Mouse (Mus musculus) 3T3-L1 (cell line): ENCODE data around the gene Hist1h1c.
A peak's percentile ranks its signal among the peaks of the same experiment; 100 is the strongest.
"Not testable (repeated sequence)": the region's sequence is repeated elsewhere in the genome, so short reads cannot be mapped to it uniquely, and the experiment has no call there.

Source experiments
- DNase-seq: peaks from one replicate; pipeline ENCODE4 v3.0.0-alpha.2; 2015; ENCODE audit warnings: low read depth, low spot score

Hist1h1c gene

DNA sequence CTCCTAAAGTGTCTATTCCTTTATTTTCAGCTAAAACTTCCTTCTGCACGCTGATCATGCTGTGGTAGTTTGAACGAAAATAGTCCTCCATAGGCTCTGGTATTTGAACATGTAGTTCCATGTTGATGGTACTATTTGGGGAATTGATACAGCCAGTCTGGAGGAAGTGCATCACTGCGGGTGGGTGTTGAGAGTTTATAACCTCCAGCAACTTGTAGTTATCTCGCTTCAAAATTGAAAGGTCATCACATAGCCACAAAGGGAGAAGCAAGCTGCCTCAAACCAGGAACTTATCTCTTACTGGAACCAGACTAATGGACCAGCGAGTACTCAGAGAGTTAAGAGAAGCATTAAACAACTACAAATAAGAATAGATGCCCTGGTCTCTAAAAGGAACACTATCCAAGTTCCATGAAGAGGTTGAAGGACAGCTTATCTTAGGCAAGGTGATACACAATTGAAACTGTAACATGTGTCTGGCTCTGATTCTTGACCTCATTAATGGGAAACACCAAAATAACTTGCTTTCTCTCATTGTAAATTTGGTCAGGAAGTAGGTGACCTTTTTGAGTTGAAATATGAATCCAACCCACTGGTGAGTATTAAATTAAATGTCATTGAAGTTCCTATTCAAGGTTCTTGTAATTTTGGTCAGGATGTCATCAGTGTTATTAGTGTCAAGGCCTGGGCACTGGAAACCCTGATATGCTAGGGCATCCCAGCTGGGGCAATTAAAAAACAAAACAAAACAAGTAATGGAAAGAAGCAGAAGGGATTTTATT, 22.2 kb upstream of the Hist1h1c start:
- no peak for DNase-seq

- DNase-seq, result no peak
These were observed 21.4 kb upstream of the Hist1h1c start for GRCm38 (mm10) chr13:23717176-23717575.

- DNase-seq, result not testable (repeated sequence)
These were observed 20.9 kb upstream of the Hist1h1c start for GRCm38 (mm10) chr13:23717593-23718245.

GRCm38 (mm10) chr13:23724239-23724638, 14.4 kb upstream of the Hist1h1c start:
- DNase-seq, result no peak

- no peak for DNase-seq
These were observed 13.4 kb upstream of the Hist1h1c start for GRCm38 (mm10) chr13:23725213-23725612.

DNA sequence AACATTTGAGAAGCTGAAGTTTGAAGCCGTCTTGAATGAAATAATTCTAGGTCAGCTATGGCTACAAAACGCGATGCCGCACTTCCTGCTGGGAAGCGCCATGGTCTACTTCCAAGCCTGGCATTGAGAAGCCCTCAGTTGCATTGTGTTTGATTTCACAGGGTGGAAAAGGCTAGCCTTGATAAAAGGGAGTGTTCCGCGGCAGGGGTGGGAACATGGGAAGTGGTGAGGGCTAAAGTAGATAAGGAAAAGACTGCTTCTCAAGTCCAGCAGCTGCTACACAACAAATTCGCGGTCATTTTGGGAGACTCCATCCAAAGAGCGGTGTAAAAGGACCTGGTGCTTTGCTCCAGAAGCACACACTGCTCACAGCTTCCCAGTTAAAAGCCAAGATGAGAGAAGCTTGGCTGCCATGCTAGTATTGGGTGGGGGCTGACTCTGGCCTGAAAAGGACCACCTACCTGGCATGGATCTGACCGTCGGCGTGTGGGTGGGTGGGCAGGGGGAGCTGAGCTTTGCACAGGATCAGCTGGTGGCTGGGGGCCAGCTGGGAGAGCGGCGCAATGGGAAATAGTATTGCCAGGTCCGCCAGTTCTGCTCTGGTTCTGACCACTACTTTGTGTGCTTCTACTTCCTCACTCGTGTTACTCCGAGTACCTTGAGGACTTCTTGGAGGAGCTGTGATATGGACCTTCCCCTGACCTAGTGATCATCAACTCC, 10.0 kb upstream of the Hist1h1c start:
- no peak for DNase-seq

DNA sequence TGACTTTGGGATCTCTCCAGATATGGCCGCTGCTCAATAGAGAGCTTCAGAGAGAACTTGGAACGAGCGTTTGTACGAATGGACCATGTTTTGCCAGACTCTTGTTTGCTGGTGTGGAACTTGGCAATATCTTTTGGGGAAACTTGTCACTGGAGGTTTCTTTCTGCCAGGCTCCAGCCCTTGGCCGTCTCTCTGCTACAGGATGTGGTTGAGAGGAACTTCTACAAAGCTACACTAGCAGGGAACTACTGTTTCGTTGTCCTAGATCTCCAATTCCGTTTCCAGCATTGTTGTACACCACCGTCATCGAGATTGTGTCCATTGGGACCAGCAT, 9.4 kb upstream of the Hist1h1c start:
- DNase-seq, result no peak

DNA sequence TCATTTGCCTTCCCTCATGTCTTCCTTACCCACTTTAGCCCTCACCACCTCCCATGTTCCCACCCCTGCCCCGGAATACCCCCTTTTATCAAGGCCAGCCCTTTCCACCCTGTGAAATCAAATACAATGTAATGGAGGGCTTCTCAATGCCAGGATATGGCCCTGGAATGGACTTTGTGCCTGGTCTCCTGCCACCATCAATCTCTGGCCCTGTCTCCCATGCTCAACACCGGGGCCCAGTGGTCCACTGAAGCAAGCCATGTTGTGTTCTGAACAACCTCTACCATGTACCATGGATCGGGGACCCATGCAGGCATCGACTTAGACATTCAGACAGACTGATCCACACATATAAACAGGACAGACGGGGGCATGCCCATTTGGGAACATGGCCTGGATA, 8.9 kb upstream of the Hist1h1c start:
- no peak for DNase-seq

DNA sequence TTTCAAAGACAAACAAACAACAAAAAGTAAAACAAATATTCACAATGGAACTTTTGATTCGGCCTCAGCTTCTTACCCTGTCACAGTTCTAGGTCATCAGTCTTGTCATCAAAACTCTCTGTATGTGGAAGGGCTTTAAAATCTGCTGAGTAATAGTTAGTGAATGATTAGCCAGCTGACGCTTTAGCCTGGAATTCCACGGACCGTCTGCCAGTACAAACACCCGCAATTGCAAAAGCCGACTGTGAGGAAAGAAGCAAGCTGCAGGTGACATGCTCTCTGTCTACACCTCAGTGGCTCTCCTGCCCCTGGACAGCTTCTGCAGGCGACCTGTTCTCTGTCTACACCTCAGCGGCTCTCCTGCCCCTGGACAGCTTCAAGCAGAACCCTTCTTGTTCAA, 8.1 kb upstream of the Hist1h1c start:
- DNase-seq, result peak; percentile 76

DNA sequence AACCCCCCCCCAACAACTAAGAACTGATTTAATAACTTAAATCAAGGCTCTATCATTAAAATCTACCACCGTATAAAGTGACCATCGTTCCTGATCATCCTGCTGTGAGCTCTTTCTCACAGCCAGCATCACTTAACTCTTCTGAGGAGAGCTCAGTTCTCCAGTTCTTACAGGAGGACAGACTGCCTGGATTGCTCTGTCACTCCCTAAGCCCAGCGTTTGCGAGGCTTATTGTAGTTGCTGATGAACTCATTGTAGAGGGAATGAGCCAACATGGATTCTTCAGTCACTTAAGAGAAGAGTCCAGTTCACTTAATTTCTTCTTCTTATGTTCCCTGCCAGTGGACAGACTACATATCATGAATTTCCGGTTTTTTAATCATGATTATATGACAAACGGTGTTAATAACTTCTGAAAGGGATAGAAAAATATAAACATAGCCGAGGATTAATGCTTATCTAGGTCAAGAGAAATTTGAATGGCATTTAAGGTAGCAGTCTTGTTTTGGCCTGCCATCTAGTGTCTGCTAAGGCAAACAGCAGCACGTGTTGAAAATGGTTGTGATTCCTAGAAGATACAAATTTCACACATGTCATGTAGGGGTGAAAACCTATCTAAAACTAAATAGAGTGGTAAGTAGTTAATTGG, 6.3 kb upstream of the Hist1h1c start:
- peak; percentile 70 for DNase-seq

GRCm38 (mm10) chr13:23737091-23737490, 1.5 kb upstream of the Hist1h1c start:
- no peak for DNase-seq

DNA sequence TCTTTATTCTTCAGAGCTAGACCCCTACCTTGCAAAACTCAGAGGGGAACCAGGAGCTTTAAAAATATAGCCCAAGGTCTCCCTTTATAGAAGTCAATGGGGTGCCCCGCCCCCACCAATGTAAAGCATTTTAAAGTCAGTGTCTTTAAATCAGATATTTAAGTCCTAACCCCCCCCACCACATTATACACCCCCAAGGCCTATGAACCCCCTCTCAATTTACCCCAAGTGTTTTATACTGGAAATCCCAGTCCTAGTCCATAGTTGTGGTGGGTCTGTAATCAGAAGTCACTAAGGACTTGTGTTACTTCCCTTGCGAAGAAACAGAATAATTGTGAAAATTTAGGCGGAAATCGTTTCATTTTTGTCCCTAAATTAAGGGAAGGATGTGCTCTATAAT, 567 bp upstream of the Hist1h1c start:
- peak; percentile 46 for DNase-seq

GRCm38 (mm10) chr13:23739069-23739921, 687 bp downstream of the Hist1h1c start:
- DNase-seq, result peak; percentile 97

DNA sequence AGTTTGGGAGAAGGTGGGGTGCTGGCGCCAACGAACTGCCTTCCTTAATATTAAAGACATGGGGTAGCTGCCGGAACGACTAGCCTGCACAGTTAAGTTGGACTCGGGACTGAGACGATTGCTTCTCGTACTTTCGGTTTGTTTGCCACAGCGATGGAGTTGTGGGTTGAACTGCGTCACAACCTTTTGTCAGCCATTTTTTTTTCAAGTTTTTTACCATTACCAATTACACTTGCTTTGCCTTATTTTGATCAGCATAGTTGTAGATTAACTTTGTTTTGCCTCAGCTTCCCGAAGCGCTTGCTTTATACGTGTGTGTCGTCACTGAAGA, 1.3 kb downstream of the Hist1h1c start:
- DNase-seq, result no peak

DNA sequence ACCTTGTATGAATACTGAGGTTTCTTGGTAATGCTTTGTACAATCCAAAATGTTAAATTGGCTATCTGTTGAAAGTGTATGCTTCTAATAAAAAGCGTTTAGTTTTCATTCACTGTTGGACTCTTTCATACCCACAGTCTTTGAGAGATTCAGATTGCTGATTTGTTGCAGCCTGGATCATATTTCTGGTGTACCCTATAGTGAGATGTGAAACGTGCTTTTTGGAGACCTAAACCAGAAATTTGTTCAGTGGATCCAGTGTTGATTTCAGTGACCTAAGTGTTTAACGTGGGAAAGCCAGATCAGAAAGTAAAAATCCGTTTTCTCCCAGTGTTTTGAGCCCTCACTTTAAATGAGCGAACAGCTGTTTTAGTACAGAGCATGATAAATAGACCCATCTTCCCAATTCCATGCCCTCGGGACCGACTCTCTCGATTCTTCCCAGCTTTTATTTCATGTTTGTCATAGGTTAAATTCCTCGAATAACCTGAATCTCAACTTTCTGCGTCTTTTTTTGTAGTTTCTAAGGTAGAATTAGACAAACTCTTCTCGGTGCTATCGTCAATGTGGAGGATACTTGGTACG, 1.7 kb downstream of the Hist1h1c start:
- peak; percentile 55 for DNase-seq

GRCm38 (mm10) chr13:23740910-23741309, 2.3 kb downstream of the Hist1h1c start:
- peak; percentile 34 for DNase-seq

DNA sequence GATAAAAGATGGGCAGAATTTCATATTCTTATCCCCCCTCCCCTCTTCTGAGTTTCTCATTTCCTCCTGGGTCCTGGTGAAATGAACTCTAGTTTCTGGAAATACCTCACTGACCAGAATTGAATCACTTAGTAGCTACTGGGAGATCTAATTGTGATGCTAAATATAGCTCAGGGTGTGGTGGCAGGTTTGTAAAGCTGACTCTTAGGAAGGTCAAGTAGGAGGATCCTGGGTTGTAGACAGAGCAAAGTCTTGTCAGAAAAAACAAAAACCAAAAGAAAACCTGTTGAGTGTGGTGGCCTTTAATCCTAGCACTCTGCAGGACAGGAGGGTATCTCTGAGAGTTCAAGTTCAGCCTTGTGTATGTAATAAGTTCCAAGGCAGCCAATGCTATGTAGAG, 3.4 kb downstream of the Hist1h1c start:
- DNase-seq, result peak; percentile 42

DNA sequence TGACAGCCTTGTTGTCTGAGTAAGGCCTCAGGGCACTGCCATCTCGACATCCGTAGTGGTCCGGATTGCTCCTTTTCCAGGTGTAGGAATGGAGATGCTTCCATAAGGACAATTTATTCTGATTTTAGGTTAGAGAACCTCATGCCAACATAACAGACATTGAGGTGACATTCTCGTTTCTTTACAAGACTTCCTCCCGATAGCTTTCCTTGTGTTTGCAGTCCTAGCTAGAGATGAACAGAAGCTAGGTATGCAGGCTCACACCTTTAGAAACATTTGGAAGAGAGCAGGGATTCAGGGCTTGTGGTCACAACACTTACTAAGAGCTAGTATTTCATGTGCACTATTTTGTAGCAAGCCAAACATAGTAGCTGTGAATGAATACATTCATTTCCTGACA, 4.6 kb downstream of the Hist1h1c start:
- no peak for DNase-seq

DNA sequence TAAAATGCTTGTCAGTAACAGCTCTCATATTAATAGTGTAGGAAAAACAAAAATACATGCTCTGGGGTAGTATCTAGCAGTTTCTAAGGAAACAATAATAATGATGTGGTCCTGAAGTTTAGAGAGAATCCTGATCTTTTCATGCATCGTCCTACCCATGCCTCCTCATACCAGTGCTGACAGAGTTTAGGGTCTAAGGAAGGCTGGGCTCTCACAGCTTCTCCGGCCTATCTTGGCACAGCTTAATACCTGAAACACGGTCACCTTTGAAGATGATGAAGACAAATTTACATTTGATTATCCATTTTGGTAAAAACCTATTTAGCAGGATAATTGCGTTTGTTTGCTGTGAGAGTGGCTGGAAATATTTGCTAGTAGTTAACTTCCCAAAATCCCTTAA, 5.4 kb downstream of the Hist1h1c start:
- peak; percentile 52 for DNase-seq

GRCm38 (mm10) chr13:23744421-23745380, 6.1 kb downstream of the Hist1h1c start:
- DNase-seq, result peak; percentile 73
